Mouse (Mus musculus) cerebellum, adult 2 months (tissue): ENCODE measurements at regions not wholly inside any gene's neighbourhood (a gene's known extent, or its start where the extent isn't known, plus 50 kb on each side); places are given as distances from the start of the nearest gene placed in this dataset.

Experiments
- CTCF ChIP-seq: fragments of 200-500 bp; IDR thresholded peaks from 2 replicates; pipeline ENCODE4 v1.5.1; 2011; ENCODE audit warnings: low read depth, mild to moderate bottlenecking, control low read depth, low read length, moderate library complexity, borderline replicate concordance; ENCODE audit not compliant: insufficient read depth
- POLR2A ChIP-seq: fragments of 200-500 bp; IDR thresholded peaks from 2 replicates; pipeline ENCODE4 v1.6.1; 2011; ENCODE audit warnings: low read length, control low read depth, borderline replicate concordance; ENCODE audit not compliant: insufficient read depth

GRCm38 (mm10) chr3:70126212-70126611 lies 118.8 kb downstream of the Otol1 start:
- no peak for TF ChIP-seq POLR2A
- no peak for TF ChIP-seq CTCF
